Mouse (Mus musculus) ES-Bruce4 (cell line): ENCODE results near the gene Hps6.

ENCODE experiments used
- CTCF ChIP-seq: IDR thresholded peaks from one replicate; pipeline ENCODE4 v1.8.1; 2011; ENCODE audit warnings: low read depth, low read length
- EP300 ChIP-seq: IDR thresholded peaks from 2 replicates; pipeline ENCODE4 v1.6.1; 2011; ENCODE audit warnings: low read depth, low read length; ENCODE audit not compliant: insufficient read depth
- POLR2A ChIP-seq: IDR thresholded peaks from one replicate; pipeline ENCODE4 v1.8.1; 2011; ENCODE audit warnings: low read length; ENCODE audit not compliant: insufficient read depth

- TF ChIP-seq CTCF (no peak), POLR2A (no peak), EP300 (no peak)
Measured at GRCm38 (mm10) chr19:45991171-45991570, 12.1 kb upstream of the Hps6 start.
